Mouse (Mus musculus) spleen, postnatal 10 days (tissue): ENCODE measurements around the gene Tmem150b.
A peak's percentile ranks its signal among the peaks of the same experiment; 100 is the strongest.

Experiments
- DNase-seq, 2 experiments: peaks; one replicate each; pipeline ENCODE4 v3.0.0; 2021 to 2022; ENCODE audit warnings: low spot score in 2 of 2

The Tmem150b gene

GRCm38 (mm10) chr7:4663742-4664141, 61.3 kb downstream of the Tmem150b start:
- no peak for DNase-seq

GRCm38 (mm10) chr7:4663179-4663578, 61.9 kb downstream of the Tmem150b start:
- DNase-seq = no peak

- no peak for DNase-seq
These were observed 65.1 kb downstream of the Tmem150b start for GRCm38 (mm10) chr7:4659911-4660443.

- DNase-seq = peak; percentile 93 to 97
These were observed 66.0 kb downstream of the Tmem150b start, which contains the start of gene Ppp6r1 for GRCm38 (mm10) chr7:4658912-4659551. Gene Ppp6r1 (minus strand): TSS chr7:4659019.

- peak in 1 of 2 experiments; percentile 53 for DNase-seq
These were observed 66.7 kb downstream of the Tmem150b start for GRCm38 (mm10) chr7:4658128-4658907.

- peak; percentile 36 to 50 for DNase-seq
These were observed 67.4 kb downstream of the Tmem150b start for GRCm38 (mm10) chr7:4657521-4658127.
